Mouse (Mus musculus) E14TG2a.4 (cell line): Measurements from ENCODE around the gene Tstd2.

ENCODE experiments used
- H3K27me3 ChIP-seq: 2 replicates; pipeline ENCODE4 v1.6.1; 2014; ENCODE audit warnings: low read length, control low read depth; ENCODE audit not compliant: insufficient read depth
- H3K36me3 ChIP-seq: 2 replicates; pipeline ENCODE4 v1.6.1; 2014; ENCODE audit warnings: low read length, control low read depth; ENCODE audit not compliant: insufficient read depth
- H3K4me1 ChIP-seq: replicated peaks from 2 replicates; pipeline ENCODE4 v1.6.1; 2014; ENCODE audit warnings: low read depth, low read length, control low read depth
- H3K4me3 ChIP-seq: replicated peaks from 2 replicates; pipeline ENCODE4 v1.5.1; 2014; ENCODE audit warnings: mild to moderate bottlenecking, low read length
- H3K9me3 ChIP-seq: 2 replicates; pipeline ENCODE4 v1.6.1; 2014; ENCODE audit warnings: low read length, control low read depth
- CTCF ChIP-seq: conservative IDR thresholded peaks from 2 replicates; pipeline ENCODE4 v1.5.1; 2014; ENCODE audit warnings: low read length
- NANOG ChIP-seq: IDR thresholded peaks from 2 replicates; pipeline ENCODE4 v1.6.1; 2014; ENCODE audit warnings: borderline replicate concordance, low read length, mixed read lengths
- POU5F1 ChIP-seq: IDR thresholded peaks from 2 replicates; pipeline ENCODE4 v1.6.1; 2014; ENCODE audit warnings: low read length, borderline replicate concordance

Tstd2 gene

DNA sequence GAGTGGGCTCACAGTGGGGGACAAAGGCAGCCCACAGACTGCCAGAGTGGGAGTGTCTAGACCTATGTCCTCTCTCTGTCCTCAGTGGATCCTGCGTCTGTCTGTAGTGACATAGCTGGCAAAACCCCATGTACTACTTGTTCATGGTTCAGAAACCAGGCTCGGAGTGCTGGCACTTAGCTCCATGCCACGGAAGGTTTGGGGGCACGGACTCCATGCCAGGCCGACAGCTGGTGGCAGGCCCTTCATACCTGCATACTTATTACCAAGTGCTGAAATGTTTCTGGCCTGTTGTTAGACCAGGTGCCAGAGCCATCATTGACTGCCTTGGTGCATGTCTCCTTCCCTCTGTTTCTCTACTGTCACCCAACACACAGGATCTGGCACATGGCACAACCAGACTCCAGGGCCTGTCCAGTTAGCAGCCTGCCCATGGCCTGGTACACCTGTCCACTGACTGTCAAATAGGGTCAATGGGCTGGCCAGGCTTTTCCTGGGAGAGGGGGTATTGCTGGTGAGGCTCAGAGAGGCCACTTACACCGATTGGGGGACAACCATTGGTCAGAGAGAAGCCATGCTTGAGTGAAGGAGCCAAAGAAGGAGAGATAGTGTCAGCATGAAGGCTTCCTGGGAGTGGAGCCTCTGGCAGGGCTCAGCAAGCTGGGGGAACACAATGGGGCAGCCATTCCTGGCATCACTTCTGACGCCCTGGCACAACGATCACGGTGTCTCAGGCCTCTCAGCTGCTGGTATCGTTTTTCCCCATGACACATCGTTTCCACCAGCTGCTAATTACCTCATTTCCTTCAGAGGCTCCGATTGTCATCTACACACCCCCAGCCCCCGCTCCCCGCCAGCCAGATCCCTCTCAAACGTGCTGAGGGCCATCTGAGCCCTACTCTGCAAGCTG, 43.3 kb downstream of the Tstd2 start:
- H3K27me3 ChIP-seq, result peaks cover 6% of the 10 kb centered on the region; the same call in 1 of the 2 replicates
- H3K4me3 ChIP-seq, result no peak overlapping the region
- H3K9me3 ChIP-seq, result peaks cover 23% of the 10 kb centered on the region
- TF ChIP-seq NANOG (no peak), CTCF (no peak), POU5F1 (no peak)
- H3K36me3 ChIP-seq, result no peaks in the 10 kb centered on the region
- no peaks in the 10 kb centered on the region for H3K4me1 ChIP-seq

DNA sequence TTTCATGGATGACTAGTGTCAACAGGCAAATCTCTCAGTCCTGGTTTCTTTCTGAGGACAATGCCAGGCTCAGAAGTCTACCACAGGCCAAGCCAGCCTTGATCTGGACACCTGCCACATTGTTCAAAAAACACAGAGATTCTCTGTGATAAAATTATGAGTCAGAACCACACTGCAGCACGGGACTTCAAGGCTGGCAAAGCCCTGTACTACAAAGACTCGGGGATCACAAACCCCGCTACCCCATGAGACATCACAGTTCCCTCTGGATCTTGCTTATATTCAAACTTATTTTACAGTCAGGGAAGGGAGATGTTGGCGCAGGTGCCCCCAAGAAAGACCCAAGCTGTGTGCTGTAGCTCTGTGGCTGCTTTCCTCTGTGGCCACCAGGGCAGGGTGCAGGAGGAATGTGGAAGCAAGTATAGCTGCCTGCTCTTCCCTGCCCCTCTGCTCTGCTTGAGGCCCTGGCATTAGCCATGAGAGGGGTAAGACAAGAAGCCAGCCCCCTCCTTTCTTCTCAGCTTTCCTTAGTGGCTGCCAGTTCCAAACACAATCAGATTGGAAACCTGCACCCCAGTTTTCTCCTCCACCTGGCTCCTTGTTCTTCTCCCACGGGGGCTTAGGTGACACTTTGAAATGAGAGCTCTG, 45.9 kb downstream of the Tstd2 start:
- H3K4me3 ChIP-seq, result no peak overlapping the region
- H3K4me1 ChIP-seq, result peaks cover 9% of the 10 kb centered on the region
- peaks cover 23% of the 10 kb centered on the region for H3K9me3 ChIP-seq
- no peaks in the 10 kb centered on the region for H3K36me3 ChIP-seq
- no peak for TF ChIP-seq NANOG
- no peak for TF ChIP-seq POU5F1
- TF ChIP-seq CTCF, result no peak
- H3K27me3 ChIP-seq, result peaks cover 6% of the 10 kb centered on the region; the same call in 1 of the 2 replicates

DNA sequence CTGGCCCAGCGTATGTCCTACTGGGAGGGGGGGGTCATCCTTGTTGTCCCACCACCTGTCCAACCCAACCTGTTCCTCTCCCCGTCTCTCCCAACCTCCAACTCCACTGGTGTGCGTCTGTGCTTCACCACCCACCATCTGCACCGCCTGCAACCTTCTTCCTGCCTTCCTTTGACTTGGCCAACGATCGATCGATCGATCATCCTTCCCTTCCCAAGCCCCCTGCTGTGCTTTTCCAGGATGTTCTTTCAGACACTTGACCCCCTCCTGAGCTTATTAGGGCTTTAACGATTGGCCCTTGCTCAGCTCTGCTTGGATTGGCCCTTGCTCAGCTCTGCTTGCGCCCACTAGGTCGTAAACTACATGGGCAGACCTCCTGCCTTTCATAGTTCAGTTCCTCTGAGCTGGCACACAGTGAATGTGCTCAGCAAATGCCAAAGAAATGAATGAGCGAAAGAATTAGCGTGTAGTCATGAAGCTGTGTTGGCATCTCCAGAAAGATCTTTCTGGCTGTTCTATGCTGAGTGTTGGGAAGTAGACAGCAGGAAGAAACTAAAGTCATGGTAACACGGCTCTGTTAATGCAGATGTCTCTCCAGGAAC, 48.9 kb downstream of the Tstd2 start:
- Histone ChIP-seq H3K36me3 (no peaks in the 10 kb centered on the region), H3K27me3 (peaks cover 7% of the 10 kb centered on the region), H3K4me3 (no peak overlapping the region), H3K9me3 (no peaks in the 10 kb centered on the region), H3K4me1 (peaks cover 20% of the 10 kb centered on the region)
- TF ChIP-seq POU5F1 (no peak), CTCF (no peak), NANOG (no peak)

DNA sequence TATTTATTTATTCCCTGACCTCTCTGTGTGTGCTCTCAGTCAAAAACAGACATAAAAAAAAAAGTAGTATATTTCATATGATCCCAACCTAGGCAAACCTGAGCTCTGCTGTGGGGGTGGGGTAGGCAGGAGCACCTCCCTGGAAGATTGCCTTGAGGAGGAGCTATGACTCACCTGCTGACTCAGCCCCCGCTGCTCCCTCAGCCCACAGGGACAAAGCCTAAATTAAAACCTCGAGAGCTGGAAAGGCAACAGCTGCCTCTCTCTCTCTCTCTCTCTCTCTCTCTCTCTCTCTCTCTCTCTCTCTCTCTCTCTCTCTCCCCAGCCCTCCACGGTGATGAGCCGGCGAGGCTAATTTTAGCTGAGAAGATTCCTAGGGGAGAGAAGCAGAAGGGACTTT, 50.6 kb downstream of the Tstd2 start:
- Histone ChIP-seq H3K36me3 (no peaks in the 10 kb centered on the region), H3K9me3 (no peaks in the 10 kb centered on the region), H3K27me3 (peaks cover 7% of the 10 kb centered on the region), H3K4me1 (peaks cover 20% of the 10 kb centered on the region), H3K4me3 (no peak overlapping the region)
- TF ChIP-seq CTCF (no peak), NANOG (no peak), POU5F1 (no peak)

GRCm38 (mm10) chr4:46087427-46087771, 51.1 kb downstream of the Tstd2 start:
- H3K4me1 ChIP-seq, result peaks cover 20% of the 10 kb centered on the region
- no peaks in the 10 kb centered on the region for H3K9me3 ChIP-seq
- H3K4me3 ChIP-seq, result no peak overlapping the region
- TF ChIP-seq POU5F1, result no peak
- no peak for TF ChIP-seq CTCF
- TF ChIP-seq NANOG, result no peak
- no peaks in the 10 kb centered on the region for H3K36me3 ChIP-seq
- peaks cover 7% of the 10 kb centered on the region for H3K27me3 ChIP-seq

- TF ChIP-seq CTCF (no peak), POU5F1 (no peak)
- H3K9me3 ChIP-seq, result no peaks in the 10 kb centered on the region
- peaks cover 20% of the 10 kb centered on the region for H3K4me1 ChIP-seq
- peaks cover 7% of the 10 kb centered on the region for H3K27me3 ChIP-seq
- no peak overlapping the region for H3K4me3 ChIP-seq
- H3K36me3 ChIP-seq, result no peaks in the 10 kb centered on the region
These were observed 51.6 kb downstream of the Tstd2 start for GRCm38 (mm10) chr4:46086718-46087426.

DNA sequence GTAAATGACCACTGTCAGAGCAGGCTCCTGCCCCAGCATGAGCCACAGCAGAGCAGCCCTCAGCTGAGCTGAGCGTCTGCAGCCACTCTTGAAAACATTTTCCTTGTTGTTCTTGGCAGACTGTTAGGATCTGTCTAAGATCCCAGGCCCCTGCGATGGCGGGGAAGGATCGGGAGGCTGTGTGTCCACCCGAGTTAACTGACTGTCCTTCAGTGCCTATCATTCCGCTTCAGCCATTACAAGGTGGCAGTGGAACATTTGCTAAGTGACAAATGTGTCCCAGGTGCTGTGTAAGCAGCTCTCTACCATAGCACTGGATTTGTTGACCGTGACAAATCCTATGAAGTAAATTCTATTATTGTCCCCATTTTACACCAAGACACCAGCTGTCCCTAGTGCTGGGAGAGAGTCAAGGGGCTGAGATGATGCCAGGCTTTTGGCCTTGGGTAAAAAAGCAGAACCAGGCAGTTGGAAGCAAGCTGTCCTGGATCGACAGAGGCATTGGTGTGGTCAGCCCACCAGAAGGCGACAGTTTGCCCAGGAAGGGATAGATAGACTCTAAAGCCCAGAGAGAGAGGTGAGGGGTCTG, 53.2 kb downstream of the Tstd2 start:
- peaks cover 7% of the 10 kb centered on the region for H3K27me3 ChIP-seq
- TF ChIP-seq CTCF (no peak), NANOG (no peak), POU5F1 (no peak)
- no peak overlapping the region for H3K4me3 ChIP-seq
- H3K9me3 ChIP-seq, result no peaks in the 10 kb centered on the region
- peaks cover 20% of the 10 kb centered on the region for H3K4me1 ChIP-seq
- H3K36me3 ChIP-seq, result no peaks in the 10 kb centered on the region
